Mouse (Mus musculus): Measurements from ENCODE around the gene Nagk. TPM values are rescaled to one million over a fixed set of nuclear protein-coding genes. Genes with fewer than 3 reads are reported as not detected.
"Not testable (repeated sequence)": the region's sequence is repeated elsewhere in the genome, so short reads cannot be mapped to it uniquely, and the experiment has no call there.

The Nagk gene
- polyA plus RNA-seq, 1 experiment from 2014 or later: 43.5 TPM

- ATAC-seq (ENCODE audit: low FRiP score, low TSS enrichment): no peak
- Histone ChIP-seq H3K36me3 (ENCODE audit: control insufficient read depth, insufficient read depth, low read length) (peaks cover 33% of the 10 kb centered on the region), H3K4me2 (replicated peaks; ENCODE audit: low read depth, low read length) (peak overlapping the region; percentile 84), H3K27ac (ENCODE audit: low read depth, low read length) (no peak overlapping the region), H3K9ac (ENCODE audit: low read depth, low read length) (peak overlapping the region; percentile 93; the same call in 1 of the 2 replicates), H3K9me3 (ENCODE audit: control insufficient read depth, low read length) (no peaks in the 10 kb centered on the region), H3K27me3 (ENCODE audit: control insufficient read depth, insufficient read depth, low read length) (no peaks in the 10 kb centered on the region), H3K4me1 (ENCODE audit: control insufficient read depth, insufficient read depth, low read length) (0 out of 2 replicates have a peak, but pooled peaks cover 5% of the 10 kb centered on the region), H3K4me3 (ENCODE audit: low read length) (peak overlapping the region; percentile 96; the same call in 1 of the 2 replicates)
- WGBS: 54% methylated on average over 8 of the region's 9 CpGs
These were observed 20.7 kb upstream of the Nagk start for GRCm38 (mm10) chr6:83774126-83774525.

DNA sequence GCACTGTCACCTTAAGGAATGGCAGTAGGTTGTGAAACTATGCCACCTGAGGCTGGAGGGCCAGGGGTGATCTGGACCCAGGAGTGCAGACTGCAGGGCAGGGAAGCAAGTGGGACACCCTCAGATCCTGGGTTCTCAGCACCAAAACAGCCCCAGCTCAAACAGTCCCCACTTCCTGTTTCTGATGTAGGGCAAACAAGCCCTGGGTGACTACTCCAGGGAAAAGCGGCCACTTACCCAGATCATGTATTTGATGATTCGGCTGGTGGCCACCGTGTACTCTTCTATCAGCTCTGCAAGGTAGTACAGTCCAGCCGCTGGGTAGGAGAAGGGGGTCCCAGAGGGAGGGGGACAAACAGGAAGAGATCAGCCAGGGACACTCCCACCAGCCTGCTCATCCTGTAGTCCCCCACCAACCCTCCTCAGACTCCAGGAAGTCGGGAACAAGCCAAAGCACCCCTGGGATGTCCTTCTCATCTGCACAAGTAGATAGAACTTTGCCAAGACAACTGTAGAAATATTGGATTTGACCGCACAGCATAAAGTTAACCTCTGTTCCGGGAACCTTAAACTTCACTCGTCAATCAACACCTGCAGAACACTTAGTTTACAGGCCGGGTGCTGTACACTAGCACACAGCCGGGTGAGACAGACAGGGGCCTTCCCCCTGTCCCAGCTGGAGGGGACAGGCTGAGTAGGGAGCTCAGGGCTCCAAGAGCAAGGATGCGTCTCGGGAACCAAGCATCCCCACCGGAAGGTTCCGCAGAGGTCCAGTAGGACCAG, 19.8 kb upstream of the Nagk start:
- H3K36me3 ChIP-seq (ENCODE audit: control insufficient read depth, insufficient read depth, low read length): peaks cover 26% of the 10 kb centered on the region
- H3K9ac ChIP-seq (ENCODE audit: low read depth, low read length): peak overlapping the region; percentile 93
- H3K4me1 ChIP-seq (ENCODE audit: control insufficient read depth, insufficient read depth, low read length): 0 out of 2 replicates have a peak, but pooled peaks cover 5% of the 10 kb centered on the region
- peak; percentile 51 for ATAC-seq (ENCODE audit: low FRiP score, low TSS enrichment)
- no peaks in the 10 kb centered on the region for H3K27me3 ChIP-seq (ENCODE audit: control insufficient read depth, insufficient read depth, low read length)
- H3K27ac ChIP-seq (ENCODE audit: low read depth, low read length): peak overlapping the region; percentile 79
- no peaks in the 10 kb centered on the region for H3K9me3 ChIP-seq (ENCODE audit: control insufficient read depth, low read length)
- WGBS: 0% methylated on average over 14 of the region's 14 CpGs
- H3K4me2 ChIP-seq (replicated peaks; ENCODE audit: low read depth, low read length): peak overlapping the region; percentile 84
- H3K4me3 ChIP-seq (ENCODE audit: low read length): peak overlapping the region; percentile 96

DNA sequence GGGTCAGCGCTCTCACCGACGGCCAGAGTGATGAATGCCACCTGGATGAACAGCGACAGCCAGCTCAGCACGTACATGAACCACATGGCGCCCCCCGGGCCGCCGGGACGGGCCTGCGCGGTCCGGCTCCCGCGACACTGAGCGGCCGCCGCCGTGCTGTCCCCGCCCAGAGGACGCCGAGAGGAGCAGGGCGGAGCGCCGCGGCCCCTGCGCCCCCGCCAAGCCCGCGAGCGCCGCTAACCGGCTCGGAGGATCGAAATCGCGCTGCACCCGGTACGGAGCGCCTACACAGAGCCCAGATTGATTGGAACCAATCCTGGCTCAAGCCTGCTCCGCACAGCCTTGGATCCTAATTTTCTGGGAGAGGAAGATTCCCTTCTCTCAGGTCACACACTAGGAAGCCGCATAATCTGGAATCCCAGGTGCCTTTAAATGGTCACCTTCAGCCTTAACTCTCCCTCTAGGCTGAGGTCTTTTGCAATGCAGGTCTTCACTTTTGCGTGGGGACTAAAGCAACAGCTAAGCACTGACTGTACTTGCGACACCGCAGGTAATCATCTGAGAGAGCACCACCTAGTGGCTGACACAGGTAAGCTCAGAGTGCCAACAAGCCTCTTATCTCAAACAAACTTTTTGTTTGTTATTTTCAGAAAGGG, 19.0 kb upstream of the Nagk start, which contains the start of gene Tex261:
Gene Tex261, minus strand, starts transcription at position 176 of the 656 bp plus-strand sequence.
- WGBS: under 1% methylated on average over 45 of the region's 45 CpGs
- H3K4me1 ChIP-seq (ENCODE audit: control insufficient read depth, insufficient read depth, low read length): 0 out of 2 replicates have a peak, but pooled peaks cover 5% of the 10 kb centered on the region

DNA sequence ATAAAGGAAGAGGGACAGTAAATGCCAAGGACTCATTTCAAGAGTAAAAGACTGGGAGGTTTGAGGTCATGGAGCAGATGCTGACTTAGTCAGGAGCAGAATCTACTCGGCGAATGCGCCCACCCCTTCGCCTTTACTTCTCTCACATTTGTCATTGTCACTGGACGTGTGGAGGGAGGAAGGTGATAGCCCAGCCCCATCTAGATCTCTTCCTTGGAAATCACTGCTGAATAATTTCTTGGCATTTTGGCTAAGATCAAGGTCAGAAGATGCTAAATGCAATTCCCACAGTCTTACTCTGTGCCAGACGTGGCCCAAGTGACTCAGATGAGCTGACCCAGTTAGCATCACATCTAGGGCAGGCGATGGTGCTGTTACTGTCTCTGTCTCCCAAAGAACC, 16.5 kb upstream of the Nagk start:
- Histone ChIP-seq H3K4me2 (replicated peaks; ENCODE audit: low read depth, low read length) (no peak overlapping the region), H3K4me3 (ENCODE audit: low read length) (no peak overlapping the region)
- no peak for ATAC-seq (ENCODE audit: low FRiP score, low TSS enrichment)

More for the DNA sequence above, 19.0 kb upstream of the Nagk start, which contains the start of gene Tex261:
- Histone ChIP-seq H3K9me3 (ENCODE audit: control insufficient read depth, low read length) (no peaks in the 10 kb centered on the region), H3K27ac (ENCODE audit: low read depth, low read length) (peak within 1 kb of the TSS; percentile 79), H3K27me3 (ENCODE audit: control insufficient read depth, insufficient read depth, low read length) (no peaks in the 10 kb centered on the region), H3K9ac (ENCODE audit: low read depth, low read length) (peak within 1 kb of the TSS; percentile 93), H3K36me3 (ENCODE audit: control insufficient read depth, insufficient read depth, low read length) (peaks cover 18% of the 10 kb centered on the region), H3K4me2 (replicated peaks; ENCODE audit: low read depth, low read length) (peak within 1 kb of the TSS; percentile 84), H3K4me3 (ENCODE audit: low read length) (peak within 1 kb of the TSS; percentile 96)
- peak; percentile 92 for ATAC-seq (ENCODE audit: low FRiP score, low TSS enrichment)

GRCm38 (mm10) chr6:83779026-83779425, 15.8 kb upstream of the Nagk start:
- Histone ChIP-seq H3K4me3 (ENCODE audit: low read length) (no peak overlapping the region), H3K9ac (ENCODE audit: low read depth, low read length) (no peak overlapping the region), H3K9me3 (ENCODE audit: control insufficient read depth, low read length) (no peaks in the 10 kb centered on the region), H3K4me2 (replicated peaks; ENCODE audit: low read depth, low read length) (no peak overlapping the region), H3K27me3 (ENCODE audit: control insufficient read depth, insufficient read depth, low read length) (no peaks in the 10 kb centered on the region), H3K27ac (ENCODE audit: low read depth, low read length) (no peak overlapping the region), H3K36me3 (ENCODE audit: control insufficient read depth, insufficient read depth, low read length) (no peaks in the 10 kb centered on the region), H3K4me1 (ENCODE audit: control insufficient read depth, insufficient read depth, low read length) (0 out of 2 replicates have a peak, but pooled peaks cover 5% of the 10 kb centered on the region)
- WGBS: 6% methylated on average over 5 of the region's 5 CpGs
- no peak for ATAC-seq (ENCODE audit: low FRiP score, low TSS enrichment)

More for the DNA sequence above, 16.5 kb upstream of the Nagk start:
- Histone ChIP-seq H3K27ac (ENCODE audit: low read depth, low read length) (no peak overlapping the region), H3K9ac (ENCODE audit: low read depth, low read length) (no peak overlapping the region), H3K4me1 (ENCODE audit: control insufficient read depth, insufficient read depth, low read length) (0 out of 2 replicates have a peak, but pooled peaks cover 5% of the 10 kb centered on the region), H3K36me3 (ENCODE audit: control insufficient read depth, insufficient read depth, low read length) (no peaks in the 10 kb centered on the region), H3K27me3 (ENCODE audit: control insufficient read depth, insufficient read depth, low read length) (no peaks in the 10 kb centered on the region), H3K9me3 (ENCODE audit: control insufficient read depth, low read length) (no peaks in the 10 kb centered on the region)
- WGBS: 73% methylated on average over 7 of the region's 7 CpGs

DNA sequence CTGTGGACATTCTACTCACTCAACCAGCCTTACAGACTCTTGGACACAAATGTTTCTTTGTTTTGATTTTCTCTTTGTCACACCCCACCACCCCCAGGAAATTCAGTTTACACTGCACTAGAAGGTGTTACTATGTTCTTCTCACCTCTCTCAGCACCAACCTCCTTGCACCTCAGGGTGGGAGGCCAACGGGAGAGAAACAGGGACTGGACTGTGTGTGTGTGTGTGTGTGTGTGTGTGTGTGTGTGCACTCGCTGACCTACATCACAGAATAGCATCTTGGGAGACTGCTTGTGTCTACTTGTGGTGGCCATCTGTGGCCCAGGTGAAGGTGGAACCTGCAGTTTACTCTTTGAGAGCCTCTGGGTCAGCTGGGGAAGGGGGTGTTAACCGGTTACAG, 8.4 kb upstream of the Nagk start:
- Histone ChIP-seq H3K9me3 (ENCODE audit: control insufficient read depth, low read length) (no peaks in the 10 kb centered on the region), H3K36me3 (ENCODE audit: control insufficient read depth, insufficient read depth, low read length) (no peaks in the 10 kb centered on the region), H3K4me3 (ENCODE audit: low read length) (no peak overlapping the region), H3K4me1 (ENCODE audit: control insufficient read depth, insufficient read depth, low read length) (peaks cover 5% of the 10 kb centered on the region; the same call in 1 of the 2 replicates), H3K9ac (ENCODE audit: low read depth, low read length) (no peak overlapping the region), H3K27ac (ENCODE audit: low read depth, low read length) (no peak overlapping the region), H3K4me2 (replicated peaks; ENCODE audit: low read depth, low read length) (no peak overlapping the region), H3K27me3 (ENCODE audit: control insufficient read depth, insufficient read depth, low read length) (no peaks in the 10 kb centered on the region)
- 64% methylated on average over 3 of the region's 3 CpGs for WGBS
- ATAC-seq (ENCODE audit: low FRiP score, low TSS enrichment): no peak

GRCm38 (mm10) chr6:83788554-83788953, 6.2 kb upstream of the Nagk start:
- peaks cover 5% of the 10 kb centered on the region; the same call in 1 of the 2 replicates for H3K4me1 ChIP-seq (ENCODE audit: control insufficient read depth, insufficient read depth, low read length)
- WGBS: 37% methylated on average over 7 of the region's 7 CpGs

DNA sequence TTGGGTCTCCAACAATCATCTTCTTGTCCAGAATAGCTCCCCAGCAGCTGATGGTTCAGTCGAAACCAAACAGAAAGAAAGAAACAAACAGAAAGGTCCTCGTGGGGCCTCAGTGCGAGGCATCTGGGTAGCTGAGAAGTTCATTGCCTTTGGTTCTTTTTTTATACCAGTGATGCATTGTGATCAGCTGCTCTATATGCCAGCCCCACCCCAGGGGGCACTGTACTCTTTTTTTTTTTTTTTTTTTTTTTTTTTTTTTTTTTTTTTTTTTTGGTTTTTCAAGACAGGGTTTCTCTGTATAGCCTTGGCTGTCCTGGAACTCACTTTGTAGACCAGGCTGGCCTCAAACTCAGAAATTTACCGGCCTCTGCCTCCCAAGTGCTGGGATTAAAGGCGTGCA, 4.2 kb upstream of the Nagk start:
- not testable (repeated sequence) for H3K4me3 ChIP-seq (ENCODE audit: low read length); H3K27ac ChIP-seq (ENCODE audit: low read depth, low read length); H3K9ac ChIP-seq (ENCODE audit: low read depth, low read length); H3K36me3 ChIP-seq (ENCODE audit: control insufficient read depth, insufficient read depth, low read length); H3K27me3 ChIP-seq (ENCODE audit: control insufficient read depth, insufficient read depth, low read length); H3K4me2 ChIP-seq (replicated peaks; ENCODE audit: low read depth, low read length); ATAC-seq (ENCODE audit: low FRiP score, low TSS enrichment); H3K9me3 ChIP-seq (ENCODE audit: control insufficient read depth, low read length)
- 89% methylated on average over 5 of the region's 5 CpGs for WGBS
- peaks cover 10% of the 10 kb centered on the region for H3K4me1 ChIP-seq (ENCODE audit: control insufficient read depth, insufficient read depth, low read length)

More at GRCm38 (mm10) chr6:83788554-83788953, 6.2 kb upstream of the Nagk start:
- H3K4me3 ChIP-seq (ENCODE audit: low read length): no peak overlapping the region
- no peaks in the 10 kb centered on the region for H3K36me3 ChIP-seq (ENCODE audit: control insufficient read depth, insufficient read depth, low read length)
- H3K27ac ChIP-seq (ENCODE audit: low read depth, low read length): no peak overlapping the region
- H3K9me3 ChIP-seq (ENCODE audit: control insufficient read depth, low read length): no peaks in the 10 kb centered on the region
- no peaks in the 10 kb centered on the region for H3K27me3 ChIP-seq (ENCODE audit: control insufficient read depth, insufficient read depth, low read length)
- peak; percentile 83 for ATAC-seq (ENCODE audit: low FRiP score, low TSS enrichment)
- H3K9ac ChIP-seq (ENCODE audit: low read depth, low read length): no peak overlapping the region
- H3K4me2 ChIP-seq (replicated peaks; ENCODE audit: low read depth, low read length): no peak overlapping the region
